Mouse (Mus musculus): ENCODE data around the gene Sbk2.

The Sbk2 gene

GRCm38 (mm10) chr7:4920976-4921823 lies 43.0 kb downstream of the Sbk2 start:
- no peak for DNase-seq

- DNase-seq = no peak
These were observed 43.7 kb downstream of the Sbk2 start for GRCm38 (mm10) chr7:4920496-4920895.

- DNase-seq = no peak
These were observed 44.2 kb downstream of the Sbk2 start for GRCm38 (mm10) chr7:4919971-4920370.

- DNase-seq = no peak
These were observed 45.1 kb downstream of the Sbk2 start for GRCm38 (mm10) chr7:4919096-4919495.

- DNase-seq = no peak
These were observed 45.5 kb downstream of the Sbk2 start for GRCm38 (mm10) chr7:4918681-4919080.

DNA sequence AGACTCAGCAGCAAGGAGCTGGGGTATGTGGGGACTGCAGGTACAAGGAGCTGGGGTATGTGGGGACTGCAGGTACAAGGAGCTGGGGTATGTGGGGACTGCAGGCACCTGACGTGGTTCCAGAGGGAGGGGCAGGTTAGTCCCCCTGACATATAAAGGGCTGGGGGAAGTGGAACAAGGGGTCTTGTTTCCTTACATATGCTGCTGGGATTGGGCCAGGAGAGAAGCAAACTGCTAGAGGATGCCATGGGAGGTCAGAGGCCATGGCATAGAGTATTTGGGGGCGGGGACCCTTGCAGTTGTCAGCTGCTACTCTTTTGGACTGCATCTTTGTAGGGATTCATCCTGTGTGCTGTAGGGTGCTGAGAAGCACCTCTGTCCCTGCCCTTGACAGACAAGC lies 46.7 kb downstream of the Sbk2 start:
- DNase-seq = peak; percentile 54

GRCm38 (mm10) chr7:4915669-4916416 lies 48.4 kb downstream of the Sbk2 start:
- DNase-seq = peak; percentile 60

- DNase-seq = peak; percentile 97
These were observed 49.1 kb downstream of the Sbk2 start, which contains the start of gene Zfp628 for GRCm38 (mm10) chr7:4915007-4915665. Gene Zfp628 (plus strand): TSS chr7:4915217.

DNA sequence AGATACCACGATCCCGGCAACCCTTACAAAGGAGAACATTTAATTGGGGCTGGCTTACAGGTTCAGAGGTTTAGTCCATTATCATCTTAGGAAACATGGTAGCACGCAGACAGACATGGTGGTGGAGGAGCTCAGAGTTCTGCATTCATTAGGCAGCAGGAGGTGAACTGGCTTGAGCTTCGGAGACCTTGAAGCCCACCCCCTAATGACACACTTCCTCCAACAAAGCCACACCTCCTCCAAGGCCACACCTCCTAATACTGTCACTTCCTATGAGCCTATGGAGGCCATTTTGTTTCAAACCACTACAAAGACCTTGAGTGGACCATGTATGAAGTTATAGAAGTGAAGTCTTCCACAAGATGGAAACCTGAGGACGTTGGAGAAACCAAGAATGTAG lies 52.0 kb downstream of the Sbk2 start:
- no peak for DNase-seq

DNA sequence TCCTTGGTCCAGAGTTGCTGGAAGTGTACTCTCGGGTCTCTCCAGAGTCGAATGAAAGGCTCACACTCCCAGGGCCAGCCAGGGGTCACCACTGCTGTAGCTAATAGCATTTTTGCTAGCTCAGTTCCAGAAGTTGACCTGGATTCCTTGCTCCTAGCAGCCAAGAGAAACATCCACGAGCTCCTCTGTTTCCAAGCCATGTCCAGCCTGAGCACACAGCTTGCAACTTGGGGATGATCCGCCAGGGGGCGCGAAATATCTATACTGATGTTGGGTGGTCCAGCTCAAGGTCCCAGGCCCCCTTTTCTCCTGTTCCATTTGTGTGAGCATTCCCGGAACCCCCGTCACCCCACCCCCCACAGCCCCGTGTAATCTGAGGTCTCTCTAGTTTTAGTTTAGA lies 52.6 kb downstream of the Sbk2 start:
- DNase-seq = peak; percentile 58

- DNase-seq = no peak
These were observed 57.7 kb downstream of the Sbk2 start, which contains the start of gene Gm36210 for GRCm38 (mm10) chr7:4906466-4906950. Gene Gm36210 (minus strand): TSS chr7:4906516.

DNA sequence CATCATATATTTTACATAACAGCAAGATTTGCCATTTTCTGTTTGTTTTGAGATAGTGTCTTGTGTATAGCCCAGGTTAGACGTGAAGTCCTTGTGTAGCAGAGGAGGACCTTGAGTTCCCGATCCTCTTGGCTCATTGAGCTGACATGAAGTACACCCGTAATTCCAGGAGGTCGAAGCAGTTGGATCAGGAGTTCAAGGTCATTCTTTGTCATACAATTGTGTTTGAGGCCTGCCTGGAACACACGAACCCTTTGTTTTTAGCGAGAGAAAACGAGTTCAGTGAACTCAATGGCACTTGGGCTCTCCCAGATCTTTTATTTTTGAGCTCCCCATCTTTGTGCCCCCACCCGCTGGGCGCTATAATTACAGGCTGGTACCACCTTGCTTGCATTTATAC lies 61.8 kb downstream of the Sbk2 start:
- no peak for DNase-seq

- DNase-seq = no peak
These were observed 63.0 kb downstream of the Sbk2 start for GRCm38 (mm10) chr7:4901171-4901570.

DNA sequence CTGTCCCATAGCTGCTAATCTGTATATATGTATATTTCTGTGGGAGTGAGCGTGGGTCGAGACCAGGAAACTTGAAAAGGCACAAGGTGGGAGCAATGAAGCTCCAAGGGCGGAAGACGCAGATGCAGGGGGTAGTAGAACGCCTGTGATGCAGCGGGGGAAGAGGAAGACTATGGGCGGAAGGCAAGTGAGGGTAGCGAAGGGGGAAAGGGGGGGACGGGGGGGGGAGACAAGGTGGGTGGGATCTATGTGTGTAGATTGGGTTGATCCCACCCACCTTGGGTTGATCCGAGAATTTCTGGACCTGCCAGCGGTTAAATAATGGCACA lies 63.7 kb downstream of the Sbk2 start:
- no peak for DNase-seq

DNA sequence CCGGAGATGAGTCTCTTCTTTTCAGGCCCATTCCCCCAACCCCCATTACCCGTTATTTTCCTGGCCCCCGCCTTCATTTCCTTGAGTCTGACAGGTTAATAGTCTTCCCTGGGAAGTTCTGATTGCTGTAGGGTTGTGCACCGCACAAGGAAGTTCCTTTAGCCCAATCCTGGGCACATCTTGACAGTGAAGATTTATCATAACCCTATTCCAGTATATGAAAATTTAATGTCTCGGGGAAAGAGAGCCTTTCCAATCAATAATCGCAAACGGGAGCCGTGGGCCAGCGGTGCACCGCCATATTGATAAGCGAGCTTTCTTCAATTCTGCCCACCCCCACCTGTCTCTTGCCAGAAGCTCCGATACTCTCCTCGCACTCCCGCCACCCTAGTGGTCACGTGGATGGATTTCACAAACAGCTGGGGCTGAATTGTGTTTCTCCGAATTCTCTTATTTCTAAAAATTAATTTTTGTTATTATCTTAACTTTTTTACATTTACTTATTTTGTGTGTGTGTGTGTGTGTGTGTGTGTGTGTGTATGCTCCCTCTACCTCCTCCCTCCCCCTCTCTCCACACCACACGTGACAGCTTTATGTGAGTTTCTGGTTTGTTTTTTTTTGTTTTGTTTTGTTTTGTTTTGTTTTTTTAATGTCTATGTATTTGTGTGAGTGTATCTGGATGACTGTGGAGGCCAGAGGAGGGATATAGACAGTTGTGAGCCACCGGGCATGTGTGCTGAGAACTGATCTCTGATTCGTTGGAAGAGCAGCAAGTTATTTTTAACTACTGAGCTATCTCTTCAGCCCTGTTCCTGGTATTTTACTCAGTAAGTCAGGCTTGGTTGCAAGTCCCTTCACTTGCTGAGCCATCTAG lies 64.3 kb downstream of the Sbk2 start:
- peak; percentile 39 for DNase-seq

- peak; percentile 42 for DNase-seq
These were observed 65.2 kb downstream of the Sbk2 start for GRCm38 (mm10) chr7:4898851-4899648.

DNA sequence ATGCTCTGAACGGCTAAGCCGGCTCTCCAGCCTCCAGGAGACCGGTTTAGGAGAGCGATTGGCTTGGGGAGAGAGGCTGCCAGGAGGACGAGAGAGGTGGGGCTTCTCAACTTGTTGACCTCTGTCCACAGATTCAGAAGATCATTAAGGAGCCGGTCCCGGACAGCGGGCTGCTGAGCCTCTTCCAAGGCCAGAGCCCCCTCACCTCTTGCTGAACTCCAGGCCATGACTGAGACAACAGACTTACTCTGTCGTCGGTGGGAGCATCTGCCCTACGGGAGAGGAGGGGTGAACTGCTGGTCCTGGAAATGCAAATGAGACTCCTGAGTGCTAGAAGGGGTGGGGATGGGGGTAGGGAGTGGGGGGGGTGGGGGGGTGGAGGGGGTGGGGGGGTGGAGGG lies 69.0 kb downstream of the Sbk2 start:
- DNase-seq = no peak

Data from cerebellum, adult 9-10 months (tissue).